Mouse (Mus musculus) thymus, adult 2 months (tissue): ENCODE measurements around the gene Dync2li1. TPM values are rescaled to one million over a fixed set of nuclear protein-coding genes. Genes with fewer than 3 reads are reported as not detected.

Experiments used
- DNase-seq: peaks from one replicate; pipeline ENCODE4 v3.0.0; 2021
- H3K27ac ChIP-seq: fragments of 200-500 bp; 2 replicates; pipeline ENCODE4 v1.5.1; 2012; ENCODE audit warnings: low read length, control low read depth; ENCODE audit not compliant: control insufficient read depth, insufficient read depth
- H3K27me3 ChIP-seq: fragments of 200-500 bp; 2 replicates; pipeline ENCODE4 v1.6.1; 2012; ENCODE audit warnings: mild to moderate bottlenecking, low read length, moderate library complexity, mixed read lengths; ENCODE audit not compliant: control insufficient read depth, insufficient read depth
- H3K36me3 ChIP-seq: fragments of 200-500 bp; 2 replicates; pipeline ENCODE4 v1.6.1; 2012; ENCODE audit warnings: mild to moderate bottlenecking, low read length, moderate library complexity; ENCODE audit not compliant: control insufficient read depth, insufficient read depth
- H3K4me1 ChIP-seq: fragments of 200-500 bp; replicated peaks from 2 replicates; pipeline ENCODE4 v1.6.1; 2012; ENCODE audit warnings: low read length; ENCODE audit not compliant: control insufficient read depth, insufficient read depth
- H3K4me3 ChIP-seq: fragments of 200-500 bp; 2 replicates; pipeline ENCODE4 v1.5.1; 2012; ENCODE audit warnings: mild to moderate bottlenecking, low read length, control low read depth, moderate library complexity; ENCODE audit not compliant: control insufficient read depth, insufficient read depth
- CTCF ChIP-seq: fragments of 200-500 bp; IDR thresholded peaks from 2 replicates; pipeline ENCODE4 v1.5.1; 2012; ENCODE audit warnings: mild to moderate bottlenecking, control low read depth, low read length, moderate library complexity, borderline replicate concordance; ENCODE audit not compliant: control insufficient read depth, poor library complexity, insufficient read depth; ENCODE audit errors: extremely low read depth
- POLR2A ChIP-seq: fragments of 200-500 bp; IDR thresholded peaks from 2 replicates; pipeline ENCODE4 v1.6.1; 2012; ENCODE audit warnings: mild to moderate bottlenecking, low read length, control low read depth, moderate library complexity; ENCODE audit not compliant: control insufficient read depth, poor library complexity, insufficient read depth; ENCODE audit errors: extremely low read depth
- WGBS: fragments of 180-500 bp; shearing (Covaris S2); methylation state at CpG from one replicate; pipeline ENCODE4 v1.1.7; 2018; 5-methylcytosine and 5-hydroxymethylcytosine counted together
- polyA plus RNA-seq: library from polyadenylated mRNA; depleted of rRNA; stranded (reverse); fragments of >200 nt; gene quantifications from 2 replicates; pipeline ENCODE4 v1.2.3, GENCODE M21; 2012

Gene Dync2li1
- polyA plus RNA-seq, 1 experiment: 1.1 TPM

- no peaks in the 10 kb centered on the region for H3K36me3 ChIP-seq
Observed at GRCm38 (mm10) chr17:84600051-84600983, 26.0 kb upstream of the Dync2li1 start.

GRCm38 (mm10) chr17:84601805-84602204 is 24.5 kb upstream of the Dync2li1 start:
- Histone ChIP-seq H3K36me3 (no peaks in the 10 kb centered on the region), H3K4me1 (no peaks in the 10 kb centered on the region), H3K27ac (no peak overlapping the region), H3K27me3 (no peaks in the 10 kb centered on the region), H3K4me3 (no peak overlapping the region)
- WGBS: 96% methylated on average over 5 of the region's 5 CpGs
- TF ChIP-seq POLR2A: no peak
- TF ChIP-seq CTCF: no peak
- no peak for DNase-seq

More at GRCm38 (mm10) chr17:84600051-84600983, 26.0 kb upstream of the Dync2li1 start:
- no peak for DNase-seq
- 92% methylated on average over 9 of the region's 9 CpGs for WGBS
- no peak overlapping the region for H3K27ac ChIP-seq
- TF ChIP-seq CTCF (no peak), POLR2A (no peak)
- no peaks in the 10 kb centered on the region for H3K4me1 ChIP-seq
- H3K4me3 ChIP-seq: no peak overlapping the region
- no peaks in the 10 kb centered on the region for H3K27me3 ChIP-seq

GRCm38 (mm10) chr17:84603202-84603627 is 23.1 kb upstream of the Dync2li1 start:
- no peak for DNase-seq
- 82% methylated on average over 9 of the region's 9 CpGs for WGBS
- Histone ChIP-seq H3K4me3 (no peak overlapping the region), H3K36me3 (no peaks in the 10 kb centered on the region), H3K27me3 (no peaks in the 10 kb centered on the region), H3K27ac (no peak overlapping the region), H3K4me1 (no peaks in the 10 kb centered on the region)
- TF ChIP-seq POLR2A: no peak
- TF ChIP-seq CTCF: no peak

GRCm38 (mm10) chr17:84603709-84604420 is 22.4 kb upstream of the Dync2li1 start:
- no peaks in the 10 kb centered on the region for H3K36me3 ChIP-seq
- H3K4me3 ChIP-seq: no peak overlapping the region
- H3K4me1 ChIP-seq: no peaks in the 10 kb centered on the region
- H3K27me3 ChIP-seq: no peaks in the 10 kb centered on the region
- WGBS: 91% methylated on average over 10 of the region's 10 CpGs
- TF ChIP-seq CTCF (no peak), POLR2A (no peak)
- no peak overlapping the region for H3K27ac ChIP-seq
- DNase-seq: no peak

- Histone ChIP-seq H3K36me3 (no peaks in the 10 kb centered on the region), H3K4me1 (no peaks in the 10 kb centered on the region), H3K4me3 (no peak overlapping the region), H3K27ac (no peak overlapping the region), H3K27me3 (no peaks in the 10 kb centered on the region)
- TF ChIP-seq CTCF (no peak), POLR2A (no peak)
- 77% methylated on average over 13 of the region's 13 CpGs for WGBS
- DNase-seq: no peak
Observed at GRCm38 (mm10) chr17:84606976-84607375, 19.3 kb upstream of the Dync2li1 start.

- no peak for DNase-seq
Observed at GRCm38 (mm10) chr17:84607617-84608016, 18.7 kb upstream of the Dync2li1 start.

More at GRCm38 (mm10) chr17:84607617-84608016, 18.7 kb upstream of the Dync2li1 start:
- Histone ChIP-seq H3K36me3 (no peaks in the 10 kb centered on the region), H3K27me3 (no peaks in the 10 kb centered on the region), H3K4me3 (no peak overlapping the region), H3K27ac (no peak overlapping the region), H3K4me1 (no peaks in the 10 kb centered on the region)
- 29% methylated on average over 5 of the region's 5 CpGs for WGBS
- TF ChIP-seq POLR2A (no peak), CTCF (no peak)
